Mouse (Mus musculus) ES-Bruce4 (cell line): Measurements from ENCODE around the gene Tbc1d16.

ENCODE experiments used
- CTCF ChIP-seq: IDR thresholded peaks from one replicate; pipeline ENCODE4 v1.8.1; 2011; ENCODE audit warnings: low read depth, low read length
- POLR2A ChIP-seq: IDR thresholded peaks from one replicate; pipeline ENCODE4 v1.8.1; 2011; ENCODE audit warnings: low read length; ENCODE audit not compliant: insufficient read depth

- TF ChIP-seq CTCF: no peak
- no peak for TF ChIP-seq POLR2A
Measured at GRCm38 (mm10) chr11:119186381-119186780, 41.9 kb downstream of the Tbc1d16 start.
